Mouse (Mus musculus) embryo, embryonic 10.5 days (tissue): Measurements from ENCODE around the gene Ctdspl.
A peak's percentile ranks its signal among the peaks of the same experiment; 100 is the strongest.

Source experiments
- DNase-seq: peaks from one replicate; pipeline ENCODE4 v3.0.0-alpha.2; 2015; ENCODE audit warnings: low spot score

Ctdspl gene

GRCm38 (mm10) chr9:119029568-119029967 is 103.3 kb downstream of the Ctdspl start:
- peak; percentile 73 for DNase-seq

- no peak for DNase-seq
Measured at GRCm38 (mm10) chr9:119031038-119031437, 104.8 kb downstream of the Ctdspl start.

- DNase-seq = no peak
Measured at GRCm38 (mm10) chr9:119031772-119032171, 105.5 kb downstream of the Ctdspl start.

GRCm38 (mm10) chr9:119032538-119032937 is 106.3 kb downstream of the Ctdspl start:
- DNase-seq = no peak

- DNase-seq = peak; percentile 58
Measured at GRCm38 (mm10) chr9:119033111-119033921, 107.1 kb downstream of the Ctdspl start.

- no peak for DNase-seq
Measured at GRCm38 (mm10) chr9:119034069-119034468, 107.8 kb downstream of the Ctdspl start.

- DNase-seq = no peak
Measured at GRCm38 (mm10) chr9:119034676-119035665, 108.7 kb downstream of the Ctdspl start.

GRCm38 (mm10) chr9:119035836-119036235 is 109.6 kb downstream of the Ctdspl start:
- no peak for DNase-seq

GRCm38 (mm10) chr9:119037076-119037730 is 111.0 kb downstream of the Ctdspl start:
- no peak for DNase-seq

- no peak for DNase-seq
Measured at GRCm38 (mm10) chr9:119038574-119038973, 112.3 kb downstream of the Ctdspl start.

GRCm38 (mm10) chr9:119040101-119040775 is 114.0 kb downstream of the Ctdspl start:
- no peak for DNase-seq

GRCm38 (mm10) chr9:119048182-119048903 is 122.1 kb downstream of the Ctdspl start:
- no peak for DNase-seq

GRCm38 (mm10) chr9:119051158-119051557 is 124.9 kb downstream of the Ctdspl start:
- no peak for DNase-seq

GRCm38 (mm10) chr9:119052154-119052944 is 126.1 kb downstream of the Ctdspl start, which contains the start of gene Vill:
Gene Vill, plus strand, starts transcription at chr9:119052778.
- peak; percentile 85 for DNase-seq

- DNase-seq = no peak
Measured at GRCm38 (mm10) chr9:119053964-119054576, 127.8 kb downstream of the Ctdspl start.

- no peak for DNase-seq
Measured at GRCm38 (mm10) chr9:119055336-119055735, 129.1 kb downstream of the Ctdspl start.

- DNase-seq = no peak
Measured at GRCm38 (mm10) chr9:119058245-119058644, 132.0 kb downstream of the Ctdspl start.

GRCm38 (mm10) chr9:119060701-119061100 is 134.4 kb downstream of the Ctdspl start:
- no peak for DNase-seq

GRCm38 (mm10) chr9:119063036-119063644 is 136.9 kb downstream of the Ctdspl start:
- DNase-seq = no peak
